Mouse (Mus musculus): Measurements from ENCODE around the gene Mtus2.

GRCm38 (mm10) chr5:147935096-147935495 lies 22.0 kb upstream of the Mtus2 start:
- TF ChIP-seq POLR2A (IDR thresholded peaks at IDR 0.05; ENCODE audit: extremely low read depth, insufficient read depth, low read length) (no peak), CTCF (IDR thresholded peaks at IDR 0.05; ENCODE audit: low read depth, low read length) (no peak)
